Mouse (Mus musculus) kidney, embryonic 16.5 days (tissue): ENCODE data around the gene Smarcd1. TPM values are rescaled to one million over a fixed set of nuclear protein-coding genes. Genes with fewer than 3 reads are reported as not detected.

Experiments
- ATAC-seq: fragments of 200-750 bp; cut with Nextera tagmentation; 2 replicates; pipeline ENCODE4 v1.8.0; 2017; ENCODE audit warnings: moderate TSS enrichment; ENCODE audit not compliant: low FRiP score, low TSS enrichment
- H3K27ac ChIP-seq: fragments of 300-500 bp; sonication (generic); 2 replicates; pipeline ENCODE4 v1.5.1; 2014; ENCODE audit warnings: low read length
- H3K27me3 ChIP-seq: fragments of 300-500 bp; sonication (generic); 2 replicates; pipeline ENCODE4 v1.6.1; 2014; ENCODE audit warnings: low read length, control low read depth, mixed read lengths; ENCODE audit not compliant: insufficient read depth
- H3K36me3 ChIP-seq: fragments of 300-500 bp; sonication (generic); 2 replicates; pipeline ENCODE4 v1.6.1; 2014; ENCODE audit warnings: low read length, control low read depth, mixed read lengths; ENCODE audit not compliant: insufficient read depth
- H3K4me1 ChIP-seq: fragments of 300-500 bp; sonication (generic); 2 replicates; pipeline ENCODE4 v1.6.1; 2014; ENCODE audit warnings: low read length, control low read depth, mixed read lengths; ENCODE audit not compliant: insufficient read depth
- H3K4me2 ChIP-seq: fragments of 300-500 bp; sonication (generic); replicated peaks from 2 replicates; pipeline ENCODE4 v1.6.1; 2014; ENCODE audit warnings: low read depth, low read length
- H3K4me3 ChIP-seq: fragments of 300-500 bp; sonication (generic); 2 replicates; pipeline ENCODE4 v1.5.1; 2014; ENCODE audit warnings: mild to moderate bottlenecking, low read length
- H3K9ac ChIP-seq: fragments of 300-500 bp; sonication (generic); replicated peaks from 2 replicates; pipeline ENCODE4 v1.6.1; 2014; ENCODE audit warnings: low read length
- H3K9me3 ChIP-seq: fragments of 300-500 bp; sonication (generic); 2 replicates; pipeline ENCODE4 v1.6.1; 2016; ENCODE audit warnings: low read length, control low read depth
- WGBS: fragments of 180-500 bp; shearing (Covaris S2); extraction: QIAGEN DNeasy Blood & Tissue Kit; methylation state at CpG from one replicate; pipeline ENCODE4 v1.1.7; 2014; 5-methylcytosine and 5-hydroxymethylcytosine counted together
- polyA plus RNA-seq: library from polyadenylated mRNA; unstranded; fragments of >200 nt; fragmentation: Nextera tagmentation; extraction: Ambion mirVana; gene quantifications from 2 replicates; pipeline ENCODE4 v1.2.1, GENCODE M21; 2015

Smarcd1 gene
- polyA plus RNA-seq, 1 experiment from 2014 or later: 49.8 TPM

- peaks cover 4% of the 10 kb centered on the region; the same call in 1 of the 2 replicates for H3K9me3 ChIP-seq
- H3K4me1 ChIP-seq: peaks cover 31% of the 10 kb centered on the region
- no peak overlapping the region for H3K9ac ChIP-seq
- H3K27me3 ChIP-seq: peaks cover 51% of the 10 kb centered on the region
- H3K4me2 ChIP-seq: no peak overlapping the region
- no peaks in the 10 kb centered on the region for H3K36me3 ChIP-seq
- ATAC-seq: no peak
- H3K4me3 ChIP-seq: no peak overlapping the region
- no peak overlapping the region for H3K27ac ChIP-seq
- WGBS: 97% methylated on average over 2 of the region's 2 CpGs
These were observed 34.4 kb upstream of the Smarcd1 start for GRCm38 (mm10) chr15:99667544-99667943.

DNA sequence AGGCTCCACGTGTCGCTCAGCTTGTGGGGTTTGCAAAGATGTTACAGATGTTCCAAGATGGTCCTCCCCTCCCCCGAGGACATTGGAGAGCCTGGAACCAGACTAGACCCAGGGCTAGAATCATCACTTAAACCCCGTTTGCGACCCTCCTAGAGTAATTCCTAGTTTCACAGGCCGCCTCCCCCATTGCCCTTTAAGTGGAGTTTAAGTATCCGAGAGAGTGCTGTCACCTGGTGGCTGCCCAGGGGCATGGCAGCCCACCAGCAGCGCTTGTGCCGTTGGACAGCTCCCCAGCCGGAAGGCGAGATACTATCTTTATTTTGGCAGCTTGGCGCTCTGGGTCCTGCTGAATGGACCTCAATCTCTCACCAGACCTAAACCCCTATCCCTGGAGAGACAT lies 33.0 kb upstream of the Smarcd1 start:
- H3K4me2 ChIP-seq: no peak overlapping the region
- H3K4me3 ChIP-seq: no peak overlapping the region
- no peak overlapping the region for H3K27ac ChIP-seq
- no peak for ATAC-seq
- no peaks in the 10 kb centered on the region for H3K36me3 ChIP-seq
- H3K9me3 ChIP-seq: peaks cover 4% of the 10 kb centered on the region; the same call in 1 of the 2 replicates
- H3K9ac ChIP-seq: no peak overlapping the region
- H3K27me3 ChIP-seq: peaks cover 63% of the 10 kb centered on the region
- peaks cover 30% of the 10 kb centered on the region for H3K4me1 ChIP-seq
- WGBS: 2% methylated on average over 12 of the region's 12 CpGs

DNA sequence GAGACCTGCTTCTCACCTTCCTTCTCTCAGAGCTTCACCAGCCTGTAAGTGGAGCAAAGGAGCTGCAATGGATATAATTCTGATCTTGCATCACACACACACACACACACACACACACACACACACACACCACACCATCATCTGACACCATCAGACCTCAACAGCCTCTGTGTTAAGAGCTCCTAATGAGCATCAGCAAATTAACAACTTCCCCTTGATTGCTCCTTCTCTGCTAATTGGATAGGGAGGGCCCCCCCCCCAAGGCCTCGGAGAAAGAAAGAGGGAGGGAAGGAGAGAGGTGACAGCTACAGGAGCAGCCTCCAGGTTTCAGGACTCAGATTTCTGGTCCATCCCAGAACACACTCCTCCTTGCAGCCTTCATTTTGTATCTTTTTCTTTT lies 32.5 kb upstream of the Smarcd1 start:
- no peak for ATAC-seq
- H3K4me2 ChIP-seq: no peak overlapping the region
- no peak overlapping the region for H3K4me3 ChIP-seq
- no peak overlapping the region for H3K9ac ChIP-seq
- no peaks in the 10 kb centered on the region for H3K36me3 ChIP-seq
- H3K27ac ChIP-seq: no peak overlapping the region
- peaks cover 68% of the 10 kb centered on the region for H3K27me3 ChIP-seq
- peaks cover 4% of the 10 kb centered on the region; the same call in 1 of the 2 replicates for H3K9me3 ChIP-seq
- peaks cover 24% of the 10 kb centered on the region for H3K4me1 ChIP-seq
- WGBS: 0% methylated on average over 1 of the region's 1 CpGs

DNA sequence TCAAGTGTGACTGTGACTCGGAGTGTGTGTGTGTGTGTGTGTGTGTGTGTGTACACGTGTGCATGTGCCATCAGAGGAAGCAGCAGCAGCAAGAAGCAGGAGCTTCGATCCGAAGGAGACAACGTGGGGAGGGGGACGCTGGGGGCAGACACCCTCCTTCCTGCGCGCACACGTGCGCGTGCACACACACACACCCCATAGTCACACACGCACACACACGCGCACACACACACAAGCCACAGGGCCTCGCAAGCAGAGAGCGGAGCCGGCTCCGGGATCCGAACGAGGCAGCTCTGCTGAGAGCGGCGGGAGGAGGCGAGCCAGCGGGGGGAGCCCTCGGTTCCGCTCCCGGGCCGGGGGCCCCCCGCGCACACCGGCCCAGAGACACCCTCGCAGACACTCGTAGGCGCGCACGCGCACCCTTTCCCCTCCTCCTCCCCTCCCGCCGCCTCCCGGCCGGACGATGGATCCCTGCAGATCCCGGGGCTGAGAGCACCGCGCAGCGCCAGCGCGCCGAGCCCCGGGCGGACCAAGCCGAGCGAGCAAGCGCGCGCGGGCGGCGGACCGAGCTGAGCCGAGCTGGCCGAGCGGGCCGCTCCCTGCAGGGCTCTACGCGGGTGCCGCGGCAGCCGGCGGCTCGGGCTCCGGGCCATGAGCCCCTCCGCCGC lies 31.6 kb upstream of the Smarcd1 start, which contains the start of gene Asic1:
Gene Asic1 (plus strand): TSS at position 215 of the 668 bp plus-strand sequence.
- peaks cover 65% of the 10 kb centered on the region for H3K27me3 ChIP-seq
- H3K9me3 ChIP-seq: peaks cover 4% of the 10 kb centered on the region; the same call in 1 of the 2 replicates
- peak within 1 kb of the TSS; percentile 100 for H3K4me2 ChIP-seq
- H3K9ac ChIP-seq: peak within 1 kb of the TSS; percentile 67
- H3K36me3 ChIP-seq: no peaks in the 10 kb centered on the region
- peak; percentile 78; the same call in 1 of the 2 replicates for ATAC-seq
- peak within 1 kb of the TSS; percentile 61 for H3K4me3 ChIP-seq
- under 1% methylated on average over 64 of the region's 74 CpGs for WGBS
- peaks cover 17% of the 10 kb centered on the region; the same call in 1 of the 2 replicates for H3K4me1 ChIP-seq
- H3K27ac ChIP-seq: no peak within 1 kb of the TSS

DNA sequence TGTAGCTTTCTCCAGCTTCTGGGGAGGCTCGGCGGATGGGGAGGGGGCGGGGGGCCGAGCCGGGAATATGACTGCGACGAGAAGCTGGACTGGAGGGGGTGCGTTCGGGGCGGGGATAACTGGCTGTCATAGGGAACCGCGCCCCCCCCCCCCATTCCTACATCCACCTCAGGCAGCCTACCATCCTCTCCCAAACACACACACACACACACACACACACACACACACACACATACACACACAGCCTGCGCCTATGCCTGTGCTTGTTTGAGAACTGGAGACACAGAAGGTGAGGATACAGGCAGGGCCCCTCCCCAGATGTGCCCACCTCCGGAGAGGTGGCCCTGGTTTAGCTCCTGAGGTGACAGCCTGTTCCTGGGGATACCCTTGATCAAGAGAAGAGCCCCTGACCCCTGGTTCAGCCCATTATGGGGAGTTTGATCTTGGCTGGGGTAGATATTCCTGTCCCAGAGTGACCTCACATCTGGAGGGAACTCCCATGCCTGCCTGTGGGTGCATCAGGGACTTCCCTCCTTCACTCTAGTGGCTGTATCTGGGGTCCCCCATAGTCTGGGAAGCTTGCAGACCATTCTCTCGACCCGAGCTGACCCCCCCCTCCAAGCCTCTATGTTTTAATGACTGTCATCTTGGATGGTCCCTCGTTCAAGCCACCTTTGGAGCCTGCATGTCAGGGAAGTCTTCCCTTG lies 30.8 kb upstream of the Smarcd1 start:
- peak overlapping the region; percentile 67 for H3K9ac ChIP-seq
- H3K9me3 ChIP-seq: peaks cover 4% of the 10 kb centered on the region; the same call in 1 of the 2 replicates
- H3K4me3 ChIP-seq: peak overlapping the region; percentile 61
- H3K4me1 ChIP-seq: peaks cover 17% of the 10 kb centered on the region; the same call in 1 of the 2 replicates
- peak overlapping the region; percentile 100 for H3K4me2 ChIP-seq
- no peak overlapping the region for H3K27ac ChIP-seq
- peaks cover 58% of the 10 kb centered on the region for H3K27me3 ChIP-seq
- ATAC-seq: no peak
- WGBS: 8% methylated on average over 17 of the region's 17 CpGs
- H3K36me3 ChIP-seq: no peaks in the 10 kb centered on the region

GRCm38 (mm10) chr15:99671783-99672182 lies 30.1 kb upstream of the Smarcd1 start:
- H3K36me3 ChIP-seq: no peaks in the 10 kb centered on the region
- H3K9me3 ChIP-seq: peaks cover 4% of the 10 kb centered on the region; the same call in 1 of the 2 replicates
- no peak overlapping the region for H3K9ac ChIP-seq
- WGBS: 62% methylated on average over 14 of the region's 14 CpGs
- no peak overlapping the region for H3K4me2 ChIP-seq
- peaks cover 52% of the 10 kb centered on the region for H3K27me3 ChIP-seq
- no peak for ATAC-seq
- peaks cover 11% of the 10 kb centered on the region; the same call in 1 of the 2 replicates for H3K4me1 ChIP-seq
- no peak overlapping the region for H3K27ac ChIP-seq
- no peak overlapping the region for H3K4me3 ChIP-seq

GRCm38 (mm10) chr15:99674866-99675265 lies 27.1 kb upstream of the Smarcd1 start:
- 84% methylated on average over 3 of the region's 3 CpGs for WGBS
- Histone ChIP-seq H3K9ac (no peak overlapping the region), H3K4me2 (no peak overlapping the region), H3K4me3 (no peak overlapping the region), H3K9me3 (no peaks in the 10 kb centered on the region), H3K27me3 (peaks cover 40% of the 10 kb centered on the region), H3K36me3 (no peaks in the 10 kb centered on the region), H3K27ac (no peak overlapping the region), H3K4me1 (peaks cover 11% of the 10 kb centered on the region; the same call in 1 of the 2 replicates)
- no peak for ATAC-seq

DNA sequence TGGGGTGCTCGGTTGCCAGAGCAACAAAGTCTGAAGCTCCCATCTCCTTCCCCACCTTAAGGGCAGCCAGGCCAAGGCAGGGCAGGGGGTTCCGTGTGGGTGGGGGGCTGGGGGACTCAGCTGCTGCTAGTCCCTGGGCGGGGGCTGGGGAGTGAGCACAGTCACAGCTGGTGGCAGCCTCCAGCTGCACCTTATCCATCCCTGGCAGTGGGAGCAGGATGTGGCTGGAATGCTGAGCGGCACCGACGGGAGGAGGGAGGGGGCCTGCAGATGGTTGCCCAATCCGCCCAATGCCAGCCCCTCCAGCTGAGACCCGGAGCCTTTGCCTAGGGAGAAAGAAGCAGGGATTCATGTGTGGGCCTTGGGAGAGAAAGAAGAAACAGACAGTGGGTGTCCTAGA lies 24.8 kb upstream of the Smarcd1 start:
- peak; percentile 23; the same call in 1 of the 2 replicates for ATAC-seq
- no peak overlapping the region for H3K4me2 ChIP-seq
- H3K9me3 ChIP-seq: no peaks in the 10 kb centered on the region
- no peak overlapping the region for H3K9ac ChIP-seq
- no peak overlapping the region for H3K27ac ChIP-seq
- H3K36me3 ChIP-seq: no peaks in the 10 kb centered on the region
- no peaks in the 10 kb centered on the region for H3K4me1 ChIP-seq
- 33% methylated on average over 8 of the region's 8 CpGs for WGBS
- H3K4me3 ChIP-seq: no peak overlapping the region
- H3K27me3 ChIP-seq: peaks cover 20% of the 10 kb centered on the region

- ATAC-seq: no peak
- 16% methylated on average over 13 of the region's 13 CpGs for WGBS
These were observed 23.7 kb upstream of the Smarcd1 start for GRCm38 (mm10) chr15:99678063-99678800.

More at GRCm38 (mm10) chr15:99678063-99678800, 23.7 kb upstream of the Smarcd1 start:
- H3K4me1 ChIP-seq: no peaks in the 10 kb centered on the region
- H3K9ac ChIP-seq: no peak overlapping the region
- no peak overlapping the region for H3K27ac ChIP-seq
- no peaks in the 10 kb centered on the region for H3K9me3 ChIP-seq
- peaks cover 11% of the 10 kb centered on the region; the same call in 1 of the 2 replicates for H3K27me3 ChIP-seq
- no peaks in the 10 kb centered on the region for H3K36me3 ChIP-seq
- H3K4me2 ChIP-seq: no peak overlapping the region
- H3K4me3 ChIP-seq: no peak overlapping the region
